In genomic region chr2:148521966-148522575, GRCm38 (mm10) we compare ENCODE assay signal across 13 mouse cellular contexts.
DNase-seq lines count a peak whose midpoint lies in the region; ATAC-seq lines count a peak whose summit lies in the region.
"Had no signal": no experiment of that assay in that cellular context is flagged by ENCODE, and none has a peak within 500 bp of the region (broad histone marks: within the 10 kb centered on the region; RNA-seq: fewer than 3 reads in every experiment).

No protein-coding gene starts in this region.

- H3K9ac ChIP-seq in liver, embryonic 11.5 days (ENCODE audit: low read depth, low read length) = no peak overlapping the region
- H3K9ac ChIP-seq: heart, embryonic 13.5 days; limb, embryonic 15.5 days had no signal

- no peaks in the 10 kb centered on the region for H3K36me3 ChIP-seq in liver, embryonic 11.5 days (ENCODE audit: control insufficient read depth, insufficient read depth, low read length)
- H3K36me3 ChIP-seq: heart, embryonic 13.5 days; limb, embryonic 15.5 days had no signal

- H3K4me2 ChIP-seq in liver, embryonic 11.5 days = no peak overlapping the region
- H3K4me2 ChIP-seq: heart, embryonic 13.5 days; limb, embryonic 15.5 days had no signal

- WGBS in liver, embryonic 11.5 days = 42% methylated on average over 5 of the region's 5 CpGs

- H3K4me1 ChIP-seq in brown adipose tissue, adult 24 weeks (ENCODE audit: control insufficient read depth, insufficient read depth, insufficient read length, low read length) = peaks cover 16% of the 10 kb centered on the region; the same call in 1 of the 2 replicates
- H3K4me1 ChIP-seq in liver, embryonic 11.5 days (replicated peaks; ENCODE audit: control insufficient read depth, insufficient read depth, low read length) = no peaks in the 10 kb centered on the region

- H3K27me3 ChIP-seq in liver, embryonic 11.5 days (replicated peaks; ENCODE audit: control insufficient read depth, insufficient read depth, low read length) = no peaks in the 10 kb centered on the region
- H3K27me3 ChIP-seq: heart, embryonic 13.5 days; limb, embryonic 15.5 days had no signal

- peak overlapping the region; percentile 66 for H3K27ac ChIP-seq in brown adipose tissue, adult 24 weeks (replicated peaks; ENCODE audit: low read depth, low read length)
- no peak overlapping the region for H3K27ac ChIP-seq in liver, embryonic 11.5 days (ENCODE audit: low read depth, low read length)
- H3K27ac ChIP-seq: limb, embryonic 15.5 days had no signal

- peak; percentile 66 to 81 for DNase-seq in heart, adult 18-20 months
- DNase-seq in heart, postnatal 4 days = no peak
- DNase-seq in liver, embryonic 11.5 days (ENCODE audit: low spot score) = no peak
- DNase-seq in mesoderm, embryonic 11.5 days (ENCODE audit: low read depth, low spot score) = peak; percentile 68
- DNase-seq in retina, embryonic 14.5 days (ENCODE audit: low spot score) = no peak
- no peak for DNase-seq in kidney, postnatal 10 days
- no peak for DNase-seq in kidney, postnatal 14 days
- DNase-seq: kidney, postnatal 36 days; retina, postnatal 1 day had no signal

- ATAC-seq in liver, embryonic 11.5 days (replicated peaks; ENCODE audit: low FRiP score) = peak; percentile 23; the same call in 1 of the 2 replicates

- H3K4me3 ChIP-seq in brown adipose tissue, adult 24 weeks (ENCODE audit: insufficient read depth, low read depth, low read length) = no peak overlapping the region
- no peak overlapping the region for H3K4me3 ChIP-seq in liver, embryonic 11.5 days (ENCODE audit: low read depth, low read length)
- H3K4me3 ChIP-seq: erythroblast, embryonic 14.5 days; heart, embryonic 13.5 days; limb, embryonic 15.5 days had no signal

- H3K9me3 ChIP-seq in liver, embryonic 11.5 days (ENCODE audit: control insufficient read depth, low read length) = no peaks in the 10 kb centered on the region
- H3K9me3 ChIP-seq: heart, embryonic 13.5 days; limb, embryonic 15.5 days had no signal

Comparison
In these comparisons a context has a peak if more than half of its experiments do, and no peak if none do; other contexts are left out.
1. DNase-seq: peak in heart, adult 18-20 months (2 of 2) and mesoderm, embryonic 11.5 days (single experiment); none in heart, postnatal 4 days (single experiment), liver, embryonic 11.5 days (single experiment), retina, embryonic 14.5 days (single experiment), kidney, postnatal 10 days (single experiment) and kidney, postnatal 14 days (single experiment).